Mouse (Mus musculus) megakaryocyte, embryonic 14.5 days (primary cell): Measurements from ENCODE around the gene Gm49673.
"Not testable (repeated sequence)": the region's sequence is repeated elsewhere in the genome, so short reads cannot be mapped to it uniquely, and the experiment has no call there.

Source experiments
- FLI1 ChIP-seq: IDR thresholded peaks from 2 replicates; pipeline ENCODE4 v1.6.1; 2012; ENCODE audit warnings: low read length, inconsistent platforms, mixed read lengths
- GATA1 ChIP-seq: IDR thresholded peaks from 3 replicates; pipeline ENCODE4 v1.6.1; 2012; ENCODE audit warnings: mixed read lengths, low read length, inconsistent platforms, borderline replicate concordance

DNA sequence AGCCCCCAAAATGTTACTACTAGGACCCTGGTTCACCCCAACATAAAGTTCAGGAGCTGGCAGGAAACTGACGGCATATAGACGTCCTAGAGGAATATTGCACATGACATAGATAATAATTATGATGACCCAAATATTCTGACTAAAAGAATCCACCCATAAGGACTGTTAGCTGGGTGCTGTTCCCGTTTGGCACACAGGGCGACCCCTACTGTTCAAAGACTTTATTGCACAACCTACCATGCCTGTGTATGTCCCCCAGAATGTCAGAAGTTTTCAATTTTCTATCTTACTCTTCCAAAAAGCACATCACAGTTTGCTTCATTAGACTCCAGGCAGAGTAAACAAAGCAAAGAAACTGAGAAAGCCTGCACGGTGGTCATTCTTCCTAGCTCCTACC lies 101.4 kb downstream of the Gm49673 start:
- TF ChIP-seq GATA1, FLI1: not testable (repeated sequence)
